Mouse (Mus musculus): ENCODE measurements at regions not wholly inside any gene's neighbourhood (a gene's known extent, or its start where the extent isn't known, plus 50 kb on each side); places are given as distances from the start of the nearest gene placed in this dataset.

DNA sequence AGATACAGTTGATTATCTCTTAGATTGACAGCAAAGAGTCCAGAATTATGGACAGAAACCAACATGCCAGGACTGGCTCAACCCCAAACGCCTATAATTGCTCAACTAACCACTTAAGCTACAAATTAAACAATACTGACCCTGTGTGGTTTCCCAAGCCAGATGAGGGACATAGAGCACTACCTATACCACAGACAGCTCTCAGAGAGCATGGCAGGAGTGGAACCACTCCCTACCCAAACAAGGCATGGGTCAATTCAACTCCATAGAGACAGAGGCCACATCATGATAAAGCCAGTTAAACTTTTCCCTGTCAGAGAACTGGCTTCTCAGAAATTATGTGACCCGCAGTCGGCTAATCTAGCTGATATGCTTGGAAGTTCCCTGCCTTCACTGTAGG, 490.7 kb upstream of the Tbl1xr1 start:
- TF ChIP-seq CTCF (IDR thresholded peaks at IDR 0.05; ENCODE audit: extremely low read depth, insufficient read length, insufficient replicate concordance, low read depth, low read length) (no peak), POLR2A (IDR thresholded peaks at IDR 0.05; ENCODE audit: low read depth, low read length) (no peak)

Measured in small intestine, adult 2 months (tissue).